Mouse (Mus musculus): ENCODE measurements around the gene Dact1.

- TF ChIP-seq POLR2A (IDR thresholded peaks at IDR 0.05; ENCODE audit: borderline replicate concordance, low read depth, low read length), result no peak
- TF ChIP-seq CTCF (IDR thresholded peaks at IDR 0.05; ENCODE audit: low read depth, low read length), result no peak
These were observed 12.7 kb upstream of the Dact1 start for GRCm38 (mm10) chr12:71296849-71297535.
